Mouse (Mus musculus) liver, postnatal 0 days (tissue): ENCODE results near the gene Gm6763.
"Not testable (repeated sequence)": the region's sequence is repeated elsewhere in the genome, so short reads cannot be mapped to it uniquely, and the experiment has no call there.

Experiments
- CTCF ChIP-seq: sonication (generic); IDR thresholded peaks from 2 replicates; pipeline ENCODE4 v1.5.1; 2016; ENCODE audit warnings: antibody characterized with exemption, low read depth
- EP300 ChIP-seq: IDR thresholded peaks from 2 replicates; pipeline ENCODE4 v1.6.1; 2016; ENCODE audit warnings: antibody characterized with exemption, low read depth, mild to moderate bottlenecking

DNA sequence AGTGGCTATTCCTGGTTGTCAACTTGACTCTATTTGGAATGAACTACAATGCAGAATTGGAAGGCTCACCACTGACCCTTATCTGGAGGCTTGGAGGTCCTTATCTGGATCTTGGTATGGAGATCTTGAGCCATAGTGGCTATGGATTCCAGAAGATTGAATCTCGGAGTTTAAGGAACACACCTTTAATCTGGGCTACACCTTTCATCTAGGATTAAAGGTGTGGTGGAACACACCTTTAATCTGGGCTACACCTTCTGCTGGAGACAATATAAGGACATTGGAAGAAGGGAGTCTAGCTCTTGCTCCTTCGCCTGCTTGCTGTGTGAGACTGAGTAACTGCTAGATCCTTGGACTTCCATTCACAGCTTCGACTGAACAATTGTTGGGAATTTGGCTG is 8.4 kb downstream of the Gm6763 start, which contains the start of gene Gm8764:
- TF ChIP-seq CTCF, EP300: not testable (repeated sequence)
